Mouse (Mus musculus): Measurements from ENCODE around the gene March10.

Gene March10

GRCm38 (mm10) chr11:105407846-105408441, 48.6 kb downstream of the March10 start:
- DNase-seq (ENCODE audit: low spot score): no peak

GRCm38 (mm10) chr11:105402355-105402754, 54.2 kb downstream of the March10 start:
- DNase-seq (ENCODE audit: low spot score): no peak

DNA sequence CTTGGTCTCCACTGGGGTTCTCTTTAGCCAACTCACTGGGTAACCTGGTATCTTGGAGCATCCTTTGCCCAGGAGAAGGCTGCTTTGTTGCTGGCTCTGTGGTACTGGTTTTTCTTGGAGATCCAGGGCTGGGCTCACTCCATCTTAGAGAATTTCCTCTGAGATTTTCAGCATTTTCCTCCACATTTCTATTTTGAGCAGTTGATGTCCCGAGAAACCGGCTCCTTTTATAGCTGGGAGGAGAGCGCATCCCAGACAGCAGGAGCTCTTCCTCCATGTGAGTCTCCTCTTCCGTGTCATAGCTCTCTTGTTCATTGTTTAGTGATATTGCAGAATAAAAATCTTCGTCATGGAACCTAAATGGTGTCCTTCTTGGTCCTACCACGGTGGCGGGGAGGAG, 66.2 kb downstream of the March10 start:
- no peak for DNase-seq (ENCODE audit: low spot score)

DNA sequence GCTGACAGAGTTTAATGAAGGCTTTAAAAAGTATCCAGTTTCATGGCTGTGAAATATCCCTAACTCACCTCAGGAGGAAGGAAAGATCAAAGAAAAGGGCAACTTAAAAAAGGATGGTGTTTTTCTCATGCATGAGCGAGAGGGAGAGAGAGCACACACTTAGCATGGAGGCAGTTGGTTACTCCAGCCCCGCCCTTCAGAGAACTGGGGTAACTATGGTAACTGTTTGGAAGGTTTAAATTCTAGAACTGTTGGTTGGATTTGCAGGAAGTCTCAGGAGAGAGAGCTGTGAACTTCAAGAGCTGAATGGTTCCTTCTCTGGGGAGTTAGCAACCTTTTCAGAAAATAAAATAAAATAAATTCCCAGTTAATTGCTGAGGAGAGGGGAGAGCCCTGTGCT, 67.9 kb downstream of the March10 start:
- peak; percentile 46 for DNase-seq (ENCODE audit: low spot score)

DNA sequence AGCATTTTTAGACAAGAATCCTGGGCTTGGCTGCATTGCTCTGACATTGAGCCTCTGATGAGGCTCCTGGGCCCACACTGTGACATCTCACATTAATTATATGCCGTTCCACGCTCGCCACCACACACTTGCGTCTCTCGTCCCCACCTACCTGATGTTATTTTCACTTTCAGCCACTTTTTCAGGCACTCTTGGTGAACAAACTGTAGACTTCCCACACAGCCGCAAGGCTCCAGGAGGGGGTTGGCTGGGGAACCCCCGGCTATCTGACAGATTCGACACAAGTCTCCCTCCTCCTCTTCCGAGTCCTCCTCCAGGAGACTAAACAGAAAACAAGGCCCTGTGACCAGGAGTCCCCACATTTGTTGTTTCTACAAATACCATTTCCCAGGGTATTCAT, 71.3 kb downstream of the March10 start:
- no peak for DNase-seq (ENCODE audit: low spot score)

DNA sequence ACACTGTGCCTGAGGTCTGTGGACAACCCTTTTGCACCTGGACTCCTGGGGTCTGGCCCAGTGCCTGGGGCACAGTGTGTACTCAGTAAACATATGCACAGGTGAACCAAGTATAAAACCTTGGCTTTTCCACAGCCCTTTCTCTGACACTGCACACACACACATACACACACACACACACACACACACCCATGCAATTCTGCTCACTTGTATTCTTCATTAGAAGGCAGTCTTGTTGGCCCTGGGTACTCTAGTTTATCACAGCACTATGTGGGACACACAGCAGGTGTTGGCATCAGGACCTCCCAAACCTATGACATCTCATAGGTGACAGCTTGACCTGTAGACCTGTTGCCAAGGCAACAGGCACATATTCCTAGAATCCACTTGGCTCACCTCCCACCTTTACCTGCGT, 80.7 kb downstream of the March10 start:
- no peak for DNase-seq (ENCODE audit: low spot score)

DNA sequence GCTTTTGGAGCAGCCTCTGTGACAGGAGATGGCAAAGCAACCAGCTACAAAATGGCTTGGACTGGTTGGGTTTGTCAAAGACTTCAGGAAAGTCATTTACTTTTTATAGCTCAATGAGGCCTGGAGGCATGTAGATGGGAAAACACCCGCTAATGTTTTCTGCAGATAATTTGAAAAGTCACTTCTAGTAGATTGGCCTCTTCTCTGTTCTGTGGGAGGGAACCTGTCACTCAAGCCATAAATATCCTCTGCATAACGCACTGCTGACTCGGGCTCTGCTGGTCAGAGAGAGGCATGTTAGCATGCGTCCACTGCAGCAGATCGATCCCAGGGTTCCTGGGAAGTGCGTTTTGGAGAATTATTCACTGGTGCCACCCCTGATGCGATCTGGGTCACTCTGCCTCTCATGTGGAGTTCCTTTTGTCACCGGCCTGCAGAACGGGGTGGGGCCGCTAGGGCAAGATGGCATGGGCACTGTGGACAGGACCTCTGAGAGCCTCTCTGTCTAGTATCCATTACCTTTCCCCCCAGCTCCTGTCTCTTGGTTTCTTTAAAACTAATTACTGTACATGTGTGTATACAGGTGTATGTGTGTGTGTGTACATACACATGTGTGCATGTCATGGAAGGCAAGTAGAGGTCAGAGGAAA, 81.9 kb downstream of the March10 start:
- DNase-seq (ENCODE audit: low spot score): no peak

DNA sequence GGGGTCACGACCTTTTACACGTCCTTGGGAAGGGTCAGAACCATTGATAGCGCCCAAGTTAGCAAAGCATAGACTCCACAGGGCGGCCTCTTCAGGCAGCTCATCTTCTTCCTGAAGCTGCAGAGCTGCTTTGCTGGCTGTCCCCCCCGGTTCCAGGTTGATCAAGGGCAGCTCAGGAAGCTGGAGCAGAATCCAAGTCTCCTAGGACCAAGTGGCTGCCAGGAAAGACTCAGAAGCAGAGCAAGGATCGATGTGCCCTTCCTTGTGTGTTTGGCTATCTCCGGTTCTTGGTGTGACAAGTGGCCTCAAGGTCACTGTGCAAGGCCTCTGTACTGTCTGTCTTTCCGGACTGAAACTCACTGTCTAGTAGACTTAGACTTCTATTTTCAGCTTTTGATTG, 82.7 kb downstream of the March10 start:
- no peak for DNase-seq (ENCODE audit: low spot score)

DNA sequence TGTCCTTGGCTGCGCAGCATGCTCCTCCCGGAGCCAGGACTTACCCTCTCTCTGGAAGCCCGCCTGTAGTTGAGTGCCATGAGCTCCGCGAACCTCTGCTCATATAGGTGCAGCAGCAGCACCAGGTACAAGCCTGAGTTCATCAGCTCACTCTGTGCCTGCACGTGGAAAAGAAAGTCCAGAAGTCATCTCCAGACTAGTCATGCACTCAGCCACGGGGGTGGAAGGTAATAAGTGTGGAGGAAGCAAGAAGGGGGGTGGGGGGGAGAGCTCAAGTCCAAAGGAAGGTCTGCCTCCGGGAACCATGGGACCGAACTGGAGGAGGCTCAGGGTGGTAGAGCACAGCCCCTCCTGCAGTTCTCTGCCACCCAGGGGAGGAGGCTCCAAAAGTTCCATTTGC, 84.7 kb downstream of the March10 start:
- no peak for DNase-seq (ENCODE audit: low spot score)

DNA sequence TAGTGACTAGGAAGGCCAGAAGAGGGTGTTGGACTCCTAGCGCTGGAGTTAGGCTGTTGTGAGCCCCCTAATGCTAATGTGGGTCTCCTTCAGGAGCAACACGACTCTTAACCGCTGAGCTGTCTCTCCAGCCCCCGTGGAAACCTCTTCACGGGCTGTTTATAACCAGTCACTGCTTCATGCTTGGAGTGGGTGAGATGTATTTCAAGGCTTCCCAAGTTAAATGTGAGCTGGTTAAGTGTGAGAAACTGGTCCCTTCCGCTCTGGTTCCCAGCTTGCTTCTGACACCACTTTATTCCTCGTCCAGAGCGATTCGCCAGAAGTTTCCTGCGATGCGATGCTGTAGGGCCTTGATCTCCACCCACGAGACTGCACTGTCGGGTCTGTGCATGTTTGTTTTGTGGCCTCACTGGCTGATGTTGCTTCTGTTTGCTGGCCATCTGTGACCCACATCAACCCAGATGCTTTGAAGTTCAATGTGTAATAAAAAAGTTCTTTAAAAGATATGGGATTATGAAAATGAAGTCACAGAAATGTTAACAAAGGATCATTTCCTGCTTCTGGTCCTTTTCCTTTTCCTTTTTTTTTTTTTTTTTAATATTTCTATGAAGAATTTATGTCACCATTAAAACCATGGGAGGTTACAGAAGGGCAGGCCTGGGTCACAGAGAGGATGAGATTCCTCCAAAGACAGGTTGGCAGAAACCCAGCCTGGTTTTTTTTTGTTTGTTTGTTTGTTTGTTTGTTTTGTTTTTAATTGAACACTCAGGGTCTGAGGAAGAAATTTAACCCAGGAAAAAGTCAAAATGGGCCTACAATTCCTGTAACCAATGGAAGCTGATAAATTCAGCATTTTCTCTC, 86.8 kb downstream of the March10 start:
- no peak for DNase-seq (ENCODE audit: low spot score)

- DNase-seq (ENCODE audit: low spot score): peak; percentile 29
Measured at GRCm38 (mm10) chr11:105368833-105369232, 87.7 kb downstream of the March10 start.

- DNase-seq (ENCODE audit: low spot score): no peak
Measured at GRCm38 (mm10) chr11:105367163-105367562, 89.4 kb downstream of the March10 start.

DNA sequence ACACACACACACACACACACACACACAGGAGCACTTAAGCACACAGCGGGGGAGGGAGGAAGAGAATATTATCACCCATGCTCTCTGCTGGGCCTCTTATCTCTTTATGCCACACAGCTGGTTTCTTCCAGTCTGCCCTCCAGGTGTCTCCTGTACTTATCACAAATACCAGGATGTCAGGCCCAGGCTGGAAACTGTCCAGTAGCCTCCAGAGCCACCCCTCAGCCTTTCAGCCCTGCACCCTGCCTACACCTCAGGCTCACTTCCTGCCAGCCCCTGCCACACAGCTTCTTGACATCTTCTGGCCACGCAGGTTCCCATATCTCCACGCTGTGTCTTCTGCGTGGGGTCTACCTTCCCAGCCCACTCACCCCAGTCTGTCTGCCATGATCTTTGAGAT, 90.5 kb downstream of the March10 start:
- no peak for DNase-seq (ENCODE audit: low spot score)

DNA sequence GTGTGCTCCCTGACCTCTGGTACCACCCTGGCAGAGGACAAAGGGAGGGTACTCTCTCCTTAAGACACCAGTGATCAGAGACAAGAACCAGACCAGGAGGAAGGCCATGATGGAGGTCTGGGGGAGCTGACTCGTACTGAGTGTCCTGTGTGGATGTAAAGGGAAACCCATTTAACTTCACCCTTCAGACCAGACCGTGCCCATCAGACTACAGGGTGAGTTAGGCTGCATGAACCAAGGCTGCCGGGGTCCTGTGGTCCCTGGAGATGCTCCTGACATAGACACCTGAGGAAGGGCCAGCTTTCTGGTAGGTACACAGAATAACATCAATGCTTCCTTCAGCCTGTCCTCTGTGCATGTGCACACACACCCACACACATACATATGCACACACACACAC, 90.9 kb downstream of the March10 start:
- no peak for DNase-seq (ENCODE audit: low spot score)

GRCm38 (mm10) chr11:105364386-105365065, 92.0 kb downstream of the March10 start:
- DNase-seq (ENCODE audit: low spot score): peak; percentile 63

DNA sequence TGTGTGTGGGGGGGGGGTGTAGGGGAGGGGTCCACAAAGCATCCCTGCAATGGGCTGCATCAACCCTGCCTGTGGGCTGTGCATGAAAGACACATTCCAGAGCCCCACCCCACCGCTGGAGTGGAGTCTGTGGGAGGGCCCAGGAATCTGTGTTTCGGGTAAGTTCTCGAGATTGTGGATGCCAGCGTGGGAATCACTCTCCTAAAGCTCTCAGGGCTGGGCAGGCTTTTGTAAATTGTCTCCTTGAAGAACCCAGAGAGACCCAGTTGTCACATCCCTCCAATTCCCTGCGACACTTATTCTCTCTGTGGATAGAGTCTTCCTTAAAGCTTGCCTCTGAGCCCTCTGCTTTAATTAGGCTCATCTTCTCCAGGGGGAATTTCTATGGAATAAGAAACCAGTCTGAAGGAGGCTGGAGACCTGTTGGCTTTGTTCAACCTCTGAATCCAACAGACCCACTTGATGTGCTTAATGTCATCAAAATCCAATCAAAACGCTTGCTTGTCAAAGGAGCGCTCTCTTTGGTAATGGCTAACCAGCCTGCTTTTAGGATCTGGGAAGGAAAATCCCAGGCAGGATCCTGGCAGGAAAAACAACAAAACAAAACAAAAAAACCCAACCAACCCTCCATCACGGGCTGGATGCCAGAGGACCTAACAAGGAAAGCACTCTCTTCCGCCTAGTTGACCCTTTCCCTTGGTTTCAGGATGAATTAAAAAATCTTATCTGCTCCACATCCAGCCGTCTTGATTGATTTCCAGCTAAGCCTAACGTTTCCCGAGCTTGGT, 92.7 kb downstream of the March10 start:
- DNase-seq (ENCODE audit: low spot score): peak; percentile 47

DNA sequence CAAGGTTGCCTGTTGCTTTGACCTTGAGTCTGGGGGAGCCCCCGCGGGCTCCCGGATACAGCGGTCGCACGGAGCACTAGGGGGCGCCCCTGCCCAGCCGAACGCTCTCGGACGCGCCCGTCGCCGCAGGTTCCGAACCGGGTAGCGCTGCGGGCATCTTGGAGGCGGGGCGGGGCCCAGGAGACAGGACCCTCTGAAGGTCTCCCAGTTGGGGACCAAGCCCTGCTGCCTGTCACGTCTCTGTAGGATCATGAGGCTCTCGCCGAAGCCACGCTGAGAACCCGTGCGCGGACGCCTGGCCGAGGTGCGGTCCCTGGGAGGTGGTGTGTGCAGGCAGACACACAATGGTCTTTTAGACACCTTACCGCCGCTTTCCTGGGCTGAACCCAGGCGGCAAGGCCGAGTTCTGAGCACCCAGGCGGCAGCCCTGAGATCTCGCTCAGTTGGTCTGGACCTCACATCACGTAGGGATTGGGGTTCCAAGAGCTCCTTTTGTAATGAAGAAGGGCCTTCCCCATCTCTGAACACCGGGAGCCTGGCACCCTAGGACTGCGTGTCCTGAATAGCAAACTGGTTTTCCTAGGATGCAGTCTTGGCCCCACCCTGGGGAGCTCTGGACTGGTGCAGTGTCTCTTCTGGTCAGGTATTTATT, 93.5 kb downstream of the March10 start:
- peak; percentile 84 for DNase-seq (ENCODE audit: low spot score)

GRCm38 (mm10) chr11:105362041-105362765, 94.3 kb downstream of the March10 start:
- DNase-seq (ENCODE audit: low spot score): peak; percentile 29

DNA sequence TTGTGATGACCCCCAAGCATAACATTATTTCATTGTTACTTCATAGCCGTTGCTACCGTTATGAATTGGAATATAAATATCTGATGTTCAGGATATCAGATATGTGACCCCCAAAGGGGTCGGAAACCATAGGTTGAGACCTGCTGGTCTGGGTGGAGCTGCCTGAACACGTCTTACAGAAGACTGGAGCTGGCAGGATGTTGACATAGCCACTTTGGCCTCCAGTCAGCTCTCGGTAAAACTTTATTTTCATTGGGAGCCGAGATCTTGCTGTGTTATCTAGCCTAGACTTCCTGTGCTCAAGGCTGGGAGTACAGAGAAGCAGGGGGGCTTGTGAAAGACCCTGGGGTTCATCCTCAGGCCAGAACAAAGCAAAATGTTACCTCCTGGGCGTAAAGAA, 100.2 kb downstream of the March10 start:
- DNase-seq (ENCODE audit: low spot score): no peak

GRCm38 (mm10) chr11:105353891-105354280, 102.6 kb downstream of the March10 start:
- no peak for DNase-seq (ENCODE audit: low spot score)
